Mouse (Mus musculus): ENCODE results near the gene Zfp282. TPM values are rescaled to one million over a fixed set of nuclear protein-coding genes. Genes with fewer than 3 reads are reported as not detected.
A peak's percentile ranks its signal among the peaks of the same experiment; 100 is the strongest.

Gene Zfp282
- polyA plus RNA-seq (2016; fragmentation: Nextera tagmentation; extraction: Ambion mirVana), result 16.3 and 19.4 TPM in 2 replicates

DNA sequence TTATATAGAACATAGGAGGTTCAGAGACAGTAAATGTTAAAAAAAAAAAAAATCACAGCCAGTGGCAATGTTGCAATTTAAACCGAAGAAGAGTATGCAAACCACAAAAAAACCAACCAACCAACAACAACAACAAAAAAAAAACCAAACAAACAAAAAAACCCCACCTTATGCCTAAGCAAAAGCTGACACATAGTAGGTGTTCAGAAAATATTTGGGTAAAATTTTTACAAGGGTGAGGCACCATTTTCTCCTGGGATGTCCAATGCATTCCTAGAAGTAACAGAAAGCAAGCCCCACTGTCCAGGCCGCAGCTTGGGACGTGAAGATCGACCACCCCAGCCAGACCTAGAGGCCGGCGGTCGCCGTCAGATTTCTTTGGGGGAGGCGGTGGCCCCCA, at the start of gene Zfp282:
Gene Zfp282 (plus strand): TSS at position 147 of the 400 bp plus-strand sequence.
- Histone ChIP-seq H3K27me3 (ENCODE audit: low read depth, poor library complexity, severe bottlenecking) (no peaks in the 10 kb centered on the region), H3K4me3 (peak within 1 kb of the TSS; percentile 84), H3K27ac (replicated peaks) (peak within 1 kb of the TSS; percentile 97), H3K9me3 (replicated peaks) (no peaks in the 10 kb centered on the region), H3K4me1 (peaks cover 21% of the 10 kb centered on the region), H3K36me3 (peaks cover 29% of the 10 kb centered on the region)
- 6% methylated on average over 9 of the region's 9 CpGs for WGBS
- DNase-seq (ENCODE audit: low spot score), result no peak

- Histone ChIP-seq H3K27me3 (ENCODE audit: low read depth, poor library complexity, severe bottlenecking) (no peaks in the 10 kb centered on the region), H3K4me1 (peaks cover 17% of the 10 kb centered on the region)
Measured at GRCm38 (mm10) chr6:47827462-47827861, 49.5 kb upstream of the Zfp282 start.

GRCm38 (mm10) chr6:47828950-47829349, 48.1 kb upstream of the Zfp282 start:
- Histone ChIP-seq H3K4me1 (peaks cover 17% of the 10 kb centered on the region), H3K4me3 (peak overlapping the region; percentile 80), H3K27ac (replicated peaks) (no peak overlapping the region), H3K9me3 (replicated peaks) (no peaks in the 10 kb centered on the region), H3K27me3 (ENCODE audit: low read depth, poor library complexity, severe bottlenecking) (no peaks in the 10 kb centered on the region), H3K36me3 (peaks cover 22% of the 10 kb centered on the region)
- no peak for DNase-seq (ENCODE audit: low spot score)
- 57% methylated on average over 1 of the region's 1 CpGs for WGBS

More at GRCm38 (mm10) chr6:47827462-47827861, 49.5 kb upstream of the Zfp282 start:
- no peak for DNase-seq (ENCODE audit: low spot score)
- peaks cover 37% of the 10 kb centered on the region for H3K36me3 ChIP-seq
- H3K4me3 ChIP-seq, result no peak overlapping the region
- WGBS, result 94% methylated on average over 4 of the region's 4 CpGs
- no peak overlapping the region for H3K27ac ChIP-seq (replicated peaks)
- H3K9me3 ChIP-seq (replicated peaks), result no peaks in the 10 kb centered on the region

DNA sequence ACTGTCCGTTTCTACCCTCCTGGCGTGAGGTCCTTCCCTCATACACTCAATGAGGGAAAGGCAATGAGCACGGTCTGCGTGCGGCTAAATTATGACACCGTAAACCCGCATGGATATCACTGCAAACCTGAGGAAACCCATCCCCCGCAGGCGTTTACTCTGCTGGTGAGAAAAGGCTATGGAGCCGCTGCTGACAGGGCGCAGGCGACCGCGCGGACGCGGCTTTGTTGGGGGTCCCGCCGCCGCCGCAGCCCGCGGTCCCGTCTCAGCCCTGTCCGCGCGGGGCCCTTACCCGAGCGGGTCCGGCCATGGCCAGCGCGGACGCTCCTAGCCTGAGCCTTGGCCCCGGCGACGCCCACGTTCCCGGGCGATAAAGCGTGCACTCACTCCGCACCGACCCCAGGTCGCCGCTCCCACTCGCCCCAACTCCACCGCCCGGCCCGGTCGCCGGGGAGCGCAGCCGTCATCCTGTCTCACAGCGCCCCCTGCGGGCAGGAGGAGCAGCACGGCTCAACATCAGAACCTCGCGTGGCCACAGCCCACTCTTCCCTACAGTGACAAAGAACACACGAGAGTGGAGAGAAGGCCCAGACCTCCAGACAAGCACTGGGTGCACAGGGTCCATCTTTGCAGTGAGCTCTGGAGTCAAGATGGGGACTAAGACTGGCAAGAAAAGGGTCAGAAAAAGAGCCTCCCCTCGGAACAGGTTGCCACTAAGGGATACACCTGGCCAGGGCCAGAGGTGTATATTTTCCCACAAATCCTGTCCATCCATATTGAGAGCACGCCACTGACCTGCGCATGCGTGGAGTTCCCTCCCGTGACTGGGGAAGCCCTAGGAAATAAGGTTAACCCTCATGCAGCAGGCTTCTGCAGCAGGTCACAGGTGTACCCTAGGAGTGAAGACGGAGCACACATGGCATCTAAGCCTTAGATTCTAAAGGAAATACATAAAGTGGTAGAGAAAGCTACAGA, 46.6 kb upstream of the Zfp282 start, which contains the start of gene Zfp786:
Gene Zfp786 (minus strand): TSS at position 764 of the 975 bp plus-strand sequence.
- DNase-seq (ENCODE audit: low spot score), result peak; percentile 92
- 2% methylated on average over 64 of the region's 64 CpGs for whole genome bisulfite sequencing
- Histone ChIP-seq H3K4me3 (peak within 1 kb of the TSS; percentile 80), H3K27me3 (ENCODE audit: low read depth, poor library complexity, severe bottlenecking) (no peaks in the 10 kb centered on the region), H3K36me3 (peaks cover 8% of the 10 kb centered on the region; the same call in 1 of the 2 replicates), H3K9me3 (replicated peaks) (no peaks in the 10 kb centered on the region), H3K27ac (replicated peaks) (peak within 1 kb of the TSS; percentile 95), H3K4me1 (peaks cover 17% of the 10 kb centered on the region)

GRCm38 (mm10) chr6:47832220-47832619, 44.8 kb upstream of the Zfp282 start:
- Histone ChIP-seq H3K27me3 (ENCODE audit: low read depth, poor library complexity, severe bottlenecking) (no peaks in the 10 kb centered on the region), H3K4me3 (no peak overlapping the region), H3K27ac (replicated peaks) (no peak overlapping the region), H3K9me3 (replicated peaks) (no peaks in the 10 kb centered on the region), H3K36me3 (no peaks in the 10 kb centered on the region), H3K4me1 (peaks cover 29% of the 10 kb centered on the region)
- no peak for DNase-seq (ENCODE audit: low spot score)
- WGBS, result 83% methylated on average over 1 of the region's 1 CpGs

GRCm38 (mm10) chr6:47835482-47835983, 41.5 kb upstream of the Zfp282 start, which contains the start of gene Zfp398:
Gene Zfp398, plus strand, starts transcription at chr6:47835661.
- DNase-seq (ENCODE audit: low spot score), result peak; percentile 95
- Histone ChIP-seq H3K27ac (replicated peaks) (peak within 1 kb of the TSS; percentile 91), H3K27me3 (ENCODE audit: low read depth, poor library complexity, severe bottlenecking) (no peaks in the 10 kb centered on the region), H3K4me3 (peak within 1 kb of the TSS; percentile 83), H3K4me1 (peaks cover 16% of the 10 kb centered on the region), H3K36me3 (peaks cover 6% of the 10 kb centered on the region; the same call in 1 of the 2 replicates), H3K9me3 (replicated peaks) (no peaks in the 10 kb centered on the region)
- under 1% methylated on average over 52 of the region's 52 CpGs for WGBS

DNA sequence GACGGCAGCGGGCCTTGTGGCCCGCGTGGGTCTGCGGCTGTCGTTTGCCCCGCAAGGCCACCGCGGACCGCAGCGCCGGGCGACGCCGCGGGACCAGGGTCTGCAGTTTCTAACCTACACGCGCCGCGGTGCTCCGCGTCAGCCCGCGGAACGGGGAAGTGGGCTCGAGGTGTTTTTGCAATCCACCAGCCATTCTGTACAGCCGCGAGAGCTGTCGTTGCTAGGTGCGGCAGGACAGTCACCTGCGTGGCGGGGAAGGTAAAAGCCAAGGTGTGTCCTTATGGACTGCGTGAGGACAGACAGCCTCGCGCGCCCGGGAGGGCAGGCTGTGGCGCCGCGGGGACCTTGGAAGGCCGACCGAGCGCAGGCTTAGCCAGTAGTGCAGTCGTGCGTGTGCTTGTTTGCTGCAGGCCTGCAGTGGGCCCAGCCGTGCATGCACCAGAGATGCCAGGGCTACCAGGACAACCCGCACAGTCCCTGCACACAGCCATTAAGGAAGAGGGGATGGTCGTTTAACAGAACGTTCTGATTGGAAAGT, 41.0 kb upstream of the Zfp282 start:
- peak overlapping the region; percentile 83 for H3K4me3 ChIP-seq

DNA sequence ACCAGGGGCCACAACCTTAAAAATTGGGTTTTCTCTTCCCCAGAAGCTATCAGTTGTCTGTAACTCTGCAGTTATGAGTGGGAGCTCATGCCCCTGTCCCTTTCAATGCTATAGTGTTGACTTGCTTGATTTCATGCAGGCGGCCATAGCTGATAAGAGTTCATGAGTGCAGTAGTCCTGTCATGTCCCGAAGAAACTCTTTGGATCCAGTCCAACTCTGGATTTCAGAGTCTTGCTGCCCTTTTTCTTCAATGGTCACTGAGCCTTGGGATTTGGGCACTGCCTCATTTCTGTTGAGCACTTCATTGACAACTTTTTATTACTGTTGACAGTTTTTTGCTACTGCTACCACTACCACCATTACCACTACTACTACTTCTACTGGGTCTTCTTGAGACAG, 39.4 kb upstream of the Zfp282 start:
- DNase-seq (ENCODE audit: low spot score), result no peak
- no peak overlapping the region for H3K4me3 ChIP-seq
- H3K9me3 ChIP-seq (replicated peaks), result no peaks in the 10 kb centered on the region
- peaks cover 10% of the 10 kb centered on the region; the same call in 1 of the 2 replicates for H3K36me3 ChIP-seq
- H3K27ac ChIP-seq (replicated peaks), result no peak overlapping the region
- no peaks in the 10 kb centered on the region for H3K27me3 ChIP-seq (ENCODE audit: low read depth, poor library complexity, severe bottlenecking)
- WGBS, result 86% methylated on average over 2 of the region's 2 CpGs
- peaks cover 12% of the 10 kb centered on the region for H3K4me1 ChIP-seq

More for the DNA sequence above, 41.0 kb upstream of the Zfp282 start:
- H3K27me3 ChIP-seq (ENCODE audit: low read depth, poor library complexity, severe bottlenecking), result no peaks in the 10 kb centered on the region
- DNase-seq (ENCODE audit: low spot score), result peak; percentile 70
- under 1% methylated on average over 49 of the region's 49 CpGs for WGBS
- peaks cover 6% of the 10 kb centered on the region; the same call in 1 of the 2 replicates for H3K36me3 ChIP-seq
- H3K27ac ChIP-seq (replicated peaks), result peak overlapping the region; percentile 91
- no peaks in the 10 kb centered on the region for H3K9me3 ChIP-seq (replicated peaks)
- H3K4me1 ChIP-seq, result peaks cover 12% of the 10 kb centered on the region

- peaks cover 17% of the 10 kb centered on the region for H3K36me3 ChIP-seq
- H3K4me1 ChIP-seq, result peaks cover 11% of the 10 kb centered on the region
- WGBS, result 95% methylated on average over 1 of the region's 1 CpGs
- H3K27me3 ChIP-seq (ENCODE audit: low read depth, poor library complexity, severe bottlenecking), result no peaks in the 10 kb centered on the region
- H3K9me3 ChIP-seq (replicated peaks), result no peaks in the 10 kb centered on the region
- DNase-seq (ENCODE audit: low spot score), result no peak
- H3K27ac ChIP-seq (replicated peaks), result no peak overlapping the region
- H3K4me3 ChIP-seq, result no peak overlapping the region
Measured at GRCm38 (mm10) chr6:47841077-47841476, 35.9 kb upstream of the Zfp282 start.

DNA sequence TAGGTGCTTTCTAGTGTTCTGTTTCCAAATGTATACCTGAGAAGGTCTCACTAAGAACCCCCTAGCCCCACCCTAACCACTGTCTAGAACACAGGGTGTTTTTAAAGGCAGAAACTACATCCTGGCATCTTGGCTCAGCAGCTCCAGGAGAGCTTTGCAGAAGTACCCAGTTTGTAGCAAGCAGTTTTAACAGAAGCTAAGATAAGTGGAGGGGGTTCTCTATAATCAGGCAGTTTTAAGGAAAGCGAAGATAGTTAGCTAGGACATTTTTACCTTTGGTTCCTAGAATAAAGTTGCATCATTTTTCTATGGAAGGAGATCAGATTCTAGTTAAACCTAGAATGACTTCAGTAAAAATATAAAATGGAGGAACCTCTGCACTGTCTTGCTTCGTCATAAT, 35.2 kb upstream of the Zfp282 start:
- Histone ChIP-seq H3K36me3 (peaks cover 18% of the 10 kb centered on the region), H3K4me3 (no peak overlapping the region), H3K9me3 (replicated peaks) (no peaks in the 10 kb centered on the region), H3K27me3 (ENCODE audit: low read depth, poor library complexity, severe bottlenecking) (no peaks in the 10 kb centered on the region), H3K4me1 (peaks cover 4% of the 10 kb centered on the region), H3K27ac (replicated peaks) (no peak overlapping the region)
- DNase-seq (ENCODE audit: low spot score), result no peak
- WGBS, result 92% methylated on average over 2 of the region's 2 CpGs

DNA sequence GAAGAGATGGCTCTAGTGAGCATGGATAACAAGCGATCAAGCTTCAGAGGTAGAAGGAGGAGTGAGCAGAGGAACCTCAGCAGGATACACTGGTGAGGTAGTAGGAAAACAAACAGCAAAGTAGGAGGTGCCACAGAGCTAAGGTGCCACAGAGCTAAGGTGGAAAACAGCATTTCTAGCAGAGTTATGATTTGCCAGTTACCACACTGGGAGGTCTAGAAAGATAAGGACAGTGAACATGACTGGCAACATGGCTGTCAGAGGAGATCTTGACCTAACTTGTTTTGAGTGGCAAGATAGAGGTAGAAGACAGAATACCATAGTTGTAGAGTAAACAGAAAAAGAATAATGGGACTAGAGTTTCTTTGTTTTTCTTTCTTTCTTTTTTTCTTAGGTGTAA, 34.7 kb upstream of the Zfp282 start:
- Histone ChIP-seq H3K27ac (replicated peaks) (no peak overlapping the region), H3K36me3 (peaks cover 23% of the 10 kb centered on the region), H3K4me3 (no peak overlapping the region), H3K9me3 (replicated peaks) (no peaks in the 10 kb centered on the region), H3K4me1 (no peaks in the 10 kb centered on the region), H3K27me3 (ENCODE audit: low read depth, poor library complexity, severe bottlenecking) (no peaks in the 10 kb centered on the region)
- no peak for DNase-seq (ENCODE audit: low spot score)
- 92% methylated on average over 1 of the region's 1 CpGs for WGBS

DNA sequence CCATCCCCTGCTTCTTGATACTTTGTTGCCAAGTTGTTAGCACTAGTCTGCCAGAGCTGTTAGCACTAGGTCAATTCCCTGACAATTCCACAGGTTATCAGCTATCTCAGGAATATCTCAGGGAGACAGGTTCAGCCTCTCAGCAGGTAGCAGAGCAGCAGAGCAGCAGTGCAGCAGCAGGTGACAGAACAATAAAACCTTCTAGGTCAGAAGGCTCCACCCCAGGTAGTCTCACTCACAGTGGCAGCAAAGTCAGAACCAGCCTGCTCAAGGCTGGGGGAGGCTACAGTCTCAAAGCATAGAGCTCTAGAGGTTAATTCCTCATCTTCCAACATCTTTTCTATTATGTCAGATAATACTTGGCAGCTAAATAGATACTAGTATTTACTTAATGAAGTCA, 31.2 kb upstream of the Zfp282 start:
- Histone ChIP-seq H3K36me3 (peaks cover 17% of the 10 kb centered on the region), H3K4me1 (no peaks in the 10 kb centered on the region), H3K4me3 (no peak overlapping the region), H3K27me3 (ENCODE audit: low read depth, poor library complexity, severe bottlenecking) (no peaks in the 10 kb centered on the region), H3K27ac (replicated peaks) (no peak overlapping the region), H3K9me3 (replicated peaks) (no peaks in the 10 kb centered on the region)
- DNase-seq (ENCODE audit: low spot score), result no peak

Data from midbrain, embryonic 10.5 days (tissue).